ENCODE assay signal across 9 mouse cellular contexts in genomic region chr6:113238442-113238841, GRCm38 (mm10). TPM values are rescaled to one million over a fixed set of nuclear protein-coding genes. Genes with fewer than 3 reads are reported as not detected.
DNase-seq lines count a peak whose midpoint lies in the region; ATAC-seq and TF ChIP-seq lines count a peak whose summit lies in the region.
"Had no signal": no experiment of that assay in that cellular context is flagged by ENCODE, and none has a peak within 500 bp of the region (broad histone marks: within the 10 kb centered on the region; RNA-seq: fewer than 3 reads in every experiment).

No protein-coding gene starts in this region.

- no peaks in the 10 kb centered on the region for H3K79me3 ChIP-seq in C2C12 (ENCODE audit: low read depth)

- H3K27me3 ChIP-seq in C2C12 (ENCODE audit: control insufficient read depth, insufficient read depth, insufficient read length) = peaks cover 6% of the 10 kb centered on the region
- 0 out of 2 replicates have a peak, but pooled peaks cover 3% of the 10 kb centered on the region for H3K27me3 ChIP-seq in erythroblast, embryonic 14.5 days (ENCODE audit: control insufficient read depth)
- H3K27me3 ChIP-seq in limb, embryonic 10.5 days (ENCODE audit: low read depth, poor library complexity, severe bottlenecking) = no peaks in the 10 kb centered on the region
- no peaks in the 10 kb centered on the region for H3K27me3 ChIP-seq in midbrain, embryonic 14.5 days (ENCODE audit: control insufficient read depth, insufficient read depth, low read length)
- H3K27me3 ChIP-seq: Patski had no signal

- H3K27ac ChIP-seq in limb, embryonic 10.5 days = peak overlapping the region; percentile 85
- no peak overlapping the region for H3K27ac ChIP-seq in midbrain, embryonic 14.5 days (replicated peaks; ENCODE audit: low read depth, low read length)

- no peaks in the 10 kb centered on the region for H3K9me3 ChIP-seq in erythroblast, embryonic 14.5 days (ENCODE audit: control insufficient read depth, low read length)
- no peaks in the 10 kb centered on the region for H3K9me3 ChIP-seq in limb, embryonic 10.5 days (replicated peaks)
- no peaks in the 10 kb centered on the region for H3K9me3 ChIP-seq in midbrain, embryonic 14.5 days (ENCODE audit: control insufficient read depth, low read length)

- peaks cover 16% of the 10 kb centered on the region for H3K79me2 ChIP-seq in C2C12 (ENCODE audit: control insufficient read depth, insufficient read depth)

- intact Hi-C loops in gastrocnemius, postnatal 14 days (cut with DNase I; ENCODE audit: low total_unique reads) = no loop called here

- no peak for ATAC-seq in midbrain, embryonic 14.5 days (ENCODE audit: low FRiP score, low TSS enrichment)

- H3K4me3 ChIP-seq in C2C12 (ENCODE audit: insufficient read depth, poor library complexity, severe bottlenecking) = peak overlapping the region; percentile 68
- H3K4me3 ChIP-seq in erythroblast, embryonic 14.5 days (replicated peaks) = peak overlapping the region; percentile 97
- H3K4me3 ChIP-seq in limb, embryonic 10.5 days = peak overlapping the region; percentile 87
- H3K4me3 ChIP-seq in midbrain, embryonic 14.5 days (replicated peaks; ENCODE audit: low read depth, low read length) = peak overlapping the region; percentile 96

- peak overlapping the region; percentile 30 for H3ac ChIP-seq in C2C12 (ENCODE audit: control insufficient read depth, insufficient read length, low read depth)

- DNase-seq in cerebellum, adult 9-10 months = peak; percentile 15
- no peak for DNase-seq in cerebellum, postnatal 4 days (ENCODE audit: low spot score in 2 of 2)
- no peak for DNase-seq in limb, embryonic 10.5 days (ENCODE audit: low spot score)
- no peak for DNase-seq in midbrain, embryonic 14.5 days
- no peak for DNase-seq in gastrocnemius, postnatal 14 days
- no peak for DNase-seq in frontal cortex, postnatal 25 days (ENCODE audit: low spot score in 2 of 2)

- H3K36me3 ChIP-seq in C2C12 (ENCODE audit: control insufficient read depth, insufficient read depth) = peaks cover 4% of the 10 kb centered on the region
- H3K36me3 ChIP-seq in erythroblast, embryonic 14.5 days (ENCODE audit: control insufficient read depth) = peaks cover 33% of the 10 kb centered on the region
- peaks cover 25% of the 10 kb centered on the region for H3K36me3 ChIP-seq in limb, embryonic 10.5 days
- peaks cover 16% of the 10 kb centered on the region for H3K36me3 ChIP-seq in midbrain, embryonic 14.5 days (ENCODE audit: control insufficient read depth, insufficient read depth, low read length)

- H3K4me2 ChIP-seq in midbrain, embryonic 14.5 days (ENCODE audit: low read length) = peak overlapping the region; percentile 91

- whole genome bisulfite sequencing in limb, embryonic 10.5 days = 38% methylated on average over 6 of the region's 6 CpGs
- 48% methylated on average over 6 of the region's 6 CpGs for WGBS in midbrain, embryonic 14.5 days

- peaks cover 38% of the 10 kb centered on the region for H3K4me1 ChIP-seq in erythroblast, embryonic 14.5 days (ENCODE audit: control insufficient read depth)
- H3K4me1 ChIP-seq in limb, embryonic 10.5 days = peaks cover 12% of the 10 kb centered on the region
- H3K4me1 ChIP-seq in midbrain, embryonic 14.5 days (ENCODE audit: control insufficient read depth, insufficient read depth, low read length) = peaks cover 10% of the 10 kb centered on the region; the same call in 1 of the 2 replicates

- H3K9ac ChIP-seq in midbrain, embryonic 14.5 days (replicated peaks; ENCODE audit: low read length) = peak overlapping the region; percentile 74; the same call in 1 of the 2 replicates

- TF ChIP-seq CTCF in C2C12 (IDR thresholded peaks at IDR 0.05; ENCODE audit: control insufficient read depth, insufficient read depth, insufficient read length) = no peak

TF ChIP-seq in C2C12, 6 proteins besides CTCF, POLR2A, EP300 and RAD21:
- no peak for TF ChIP-seq MAX (IDR thresholded peaks at IDR 0.05)
- TF ChIP-seq MYOD1 (IDR thresholded peaks at IDR 0.05; ENCODE audit: control insufficient read depth, insufficient read length, low read depth) = no peak
- TF ChIP-seq USF1 (IDR thresholded peaks at IDR 0.05; ENCODE audit: low read depth) = no peak
- no peak for TF ChIP-seq FOSL1 (IDR thresholded peaks at IDR 0.05; ENCODE audit: insufficient read depth, low read length, poor library complexity, severe bottlenecking)
- TF ChIP-seq CEBPB (IDR thresholded peaks at IDR 0.05; ENCODE audit: low read depth) = no peak
- no peak for TF ChIP-seq MYOG (IDR thresholded peaks at IDR 0.05; ENCODE audit: control insufficient read depth, extremely low read depth, insufficient read length)

RNA-seq across cellular contexts. Expression of gene Mtmr14, which starts 0.8 kb away (rescaled TPM):
- 19.5 TPM for polyA plus RNA-seq in C2C12 (2012; fragmentation: generic; extraction: Trizol)
- polyA plus RNA-seq in erythroblast, embryonic 14.5 days (2012) = 11.4 and 14.2 TPM in 2 replicates
- 45.5 and 48.9 TPM in 2 replicates for polyA plus RNA-seq in limb, embryonic 10.5 days (2016; fragmentation: Nextera tagmentation; extraction: Ambion mirVana)
- polyA plus RNA-seq in midbrain, embryonic 14.5 days (2014; fragmentation: Nextera tagmentation; extraction: Ambion mirVana) = 38.6 and 40.4 TPM in 2 replicates
- 10 to 100 TPM; 13.2 to 15.6 TPM for total RNA-seq in gastrocnemius, postnatal 14 days (2021)

RNA-seq across cellular contexts. Expression of gene Lhfpl4, which starts 43.3 kb away (rescaled TPM):
- 0.18 TPM for polyA plus RNA-seq in C2C12 (2012; fragmentation: generic; extraction: Trizol)
- 0.01 TPM in 1 of 2 replicates, not detected in the other for polyA plus RNA-seq in erythroblast, embryonic 14.5 days (2012)
- 1.3 and 1.5 TPM in 2 replicates for polyA plus RNA-seq in limb, embryonic 10.5 days (2016; fragmentation: Nextera tagmentation; extraction: Ambion mirVana)
- polyA plus RNA-seq in midbrain, embryonic 14.5 days (2014; fragmentation: Nextera tagmentation; extraction: Ambion mirVana) = 21.7 and 31.3 TPM in 2 replicates
- under 1 TPM; 0.44 to 0.62 TPM for total RNA-seq in gastrocnemius, postnatal 14 days (2021)

RNA-seq across cellular contexts. Expression of gene Cpne9, which starts 43.7 kb away (rescaled TPM):
- 0.01 TPM for polyA plus RNA-seq in C2C12 (2012; fragmentation: generic; extraction: Trizol)
- 0.02 and 0.03 TPM in 2 replicates for polyA plus RNA-seq in erythroblast, embryonic 14.5 days (2012)
- 0.06 TPM in 2 replicates for polyA plus RNA-seq in limb, embryonic 10.5 days (2016; fragmentation: Nextera tagmentation; extraction: Ambion mirVana)
- polyA plus RNA-seq in midbrain, embryonic 14.5 days (2014; fragmentation: Nextera tagmentation; extraction: Ambion mirVana) = 4.7 and 5.5 TPM in 2 replicates
- total RNA-seq in gastrocnemius, postnatal 14 days (2021) = under 1 TPM in 1 of 2 experiments, not detected in 1; 0.14 TPM
